Mouse (Mus musculus): ENCODE results near the gene Stx2. TPM values are rescaled to one million over a fixed set of nuclear protein-coding genes. Genes with fewer than 3 reads are reported as not detected.
"Not testable (repeated sequence)": the region's sequence is repeated elsewhere in the genome, so short reads cannot be mapped to it uniquely, and the experiment has no call there.

Stx2 gene
- polyA plus RNA-seq, 1 experiment from 2014 or later = 33.0 TPM

DNA sequence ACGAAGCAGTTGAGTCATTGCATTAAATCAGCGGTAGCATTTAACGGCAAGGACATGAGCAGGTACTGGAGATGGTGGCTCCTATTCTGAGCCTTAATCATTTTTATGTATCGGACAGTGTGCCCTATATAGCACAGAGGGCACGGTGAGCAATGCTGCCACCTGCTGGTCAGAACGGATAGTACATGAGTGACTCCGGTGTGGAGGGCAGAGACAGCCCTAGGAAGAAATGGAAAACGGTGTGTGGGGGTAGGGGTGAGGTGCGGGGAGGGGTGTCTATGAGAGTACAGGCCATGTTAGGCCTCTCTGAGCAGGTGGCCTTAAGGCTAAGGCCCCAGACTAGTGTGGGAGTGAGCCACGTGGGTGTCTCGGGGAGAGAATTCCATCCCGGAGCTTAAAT, 26.8 kb downstream of the Stx2 start:
- Histone ChIP-seq H3K4me2 (ENCODE audit: low read length) (no peak overlapping the region), H3K27ac (no peak overlapping the region), H3K9me3 (replicated peaks; ENCODE audit: low read length) (no peaks in the 10 kb centered on the region), H3K4me3 (replicated peaks; ENCODE audit: low read depth, low read length) (no peak overlapping the region), H3K36me3 (ENCODE audit: insufficient read depth, low read length) (peaks cover 12% of the 10 kb centered on the region; the same call in 1 of the 2 replicates), H3K4me1 (replicated peaks; ENCODE audit: insufficient read depth, low read length) (no peaks in the 10 kb centered on the region), H3K27me3 (ENCODE audit: insufficient read depth, low read length) (no peaks in the 10 kb centered on the region), H3K9ac (ENCODE audit: low read depth, low read length) (no peak overlapping the region)
- TF ChIP-seq CTCF (IDR thresholded peaks at IDR 0.05; ENCODE audit: low read depth) = peak; percentile 84
- WGBS = 16% methylated on average over 12 of the region's 12 CpGs
- ATAC-seq (replicated peaks; ENCODE audit: low FRiP score, low read depth) (peak; percentile 69; the same call in 1 of the 2 replicates), DNase-seq (ENCODE audit: low spot score) (peak; percentile 61)

GRCm38 (mm10) chr5:128980857-128981256, 27.5 kb downstream of the Stx2 start:
- Histone ChIP-seq H3K4me2 (ENCODE audit: low read length) (no peak overlapping the region), H3K9me3 (replicated peaks; ENCODE audit: low read length) (no peaks in the 10 kb centered on the region), H3K27me3 (ENCODE audit: insufficient read depth, low read length) (no peaks in the 10 kb centered on the region), H3K4me1 (replicated peaks; ENCODE audit: insufficient read depth, low read length) (no peaks in the 10 kb centered on the region), H3K4me3 (replicated peaks; ENCODE audit: low read depth, low read length) (no peak overlapping the region), H3K36me3 (ENCODE audit: insufficient read depth, low read length) (peaks cover 9% of the 10 kb centered on the region; the same call in 1 of the 2 replicates), H3K27ac (no peak overlapping the region), H3K9ac (ENCODE audit: low read depth, low read length) (no peak overlapping the region)
- no peak for DNase-seq (ENCODE audit: low spot score)
- 70% methylated on average over 7 of the region's 7 CpGs for WGBS
- no peak for TF ChIP-seq CTCF (IDR thresholded peaks at IDR 0.05; ENCODE audit: low read depth)
- ATAC-seq (replicated peaks; ENCODE audit: low FRiP score, low read depth) = no peak

GRCm38 (mm10) chr5:128978957-128979356, 29.4 kb downstream of the Stx2 start:
- DNase-seq (ENCODE audit: low spot score) (no peak), ATAC-seq (replicated peaks; ENCODE audit: low FRiP score, low read depth) (no peak)
- WGBS = 96% methylated on average over 7 of the region's 7 CpGs
- no peaks in the 10 kb centered on the region for H3K36me3 ChIP-seq (ENCODE audit: insufficient read depth, low read length)
- TF ChIP-seq CTCF (IDR thresholded peaks at IDR 0.05; ENCODE audit: low read depth) = 0 out of 2 replicates have a peak, but pooled peaks have one; percentile 5
- no peak overlapping the region for H3K4me2 ChIP-seq (ENCODE audit: low read length)
- no peaks in the 10 kb centered on the region for H3K4me1 ChIP-seq (replicated peaks; ENCODE audit: insufficient read depth, low read length)
- H3K9ac ChIP-seq (ENCODE audit: low read depth, low read length) = no peak overlapping the region
- H3K9me3 ChIP-seq (replicated peaks; ENCODE audit: low read length) = no peaks in the 10 kb centered on the region
- H3K27me3 ChIP-seq (ENCODE audit: insufficient read depth, low read length) = no peaks in the 10 kb centered on the region
- no peak overlapping the region for H3K27ac ChIP-seq
- H3K4me3 ChIP-seq (replicated peaks; ENCODE audit: low read depth, low read length) = no peak overlapping the region

- H3K36me3 ChIP-seq (ENCODE audit: insufficient read depth, low read length); DNase-seq (ENCODE audit: low spot score); H3K4me3 ChIP-seq (replicated peaks; ENCODE audit: low read depth, low read length); H3K4me1 ChIP-seq (replicated peaks; ENCODE audit: insufficient read depth, low read length); H3K9me3 ChIP-seq (replicated peaks; ENCODE audit: low read length); H3K9ac ChIP-seq (ENCODE audit: low read depth, low read length); H3K27ac ChIP-seq; H3K4me2 ChIP-seq (ENCODE audit: low read length); ATAC-seq (replicated peaks; ENCODE audit: low FRiP score, low read depth); H3K27me3 ChIP-seq (ENCODE audit: insufficient read depth, low read length): not testable (repeated sequence)
- WGBS = 79% methylated on average over 1 of the region's 1 CpGs
These were observed 30.9 kb downstream of the Stx2 start for GRCm38 (mm10) chr5:128977466-128977865.

GRCm38 (mm10) chr5:128976266-128976665, 32.1 kb downstream of the Stx2 start:
- peak; percentile 71 for TF ChIP-seq CTCF (IDR thresholded peaks at IDR 0.05; ENCODE audit: low read depth)
- no peaks in the 10 kb centered on the region for H3K9me3 ChIP-seq (replicated peaks; ENCODE audit: low read length)
- no peaks in the 10 kb centered on the region for H3K27me3 ChIP-seq (ENCODE audit: insufficient read depth, low read length)
- no peak; the same call in 1 of the 2 replicates for ATAC-seq (replicated peaks; ENCODE audit: low FRiP score, low read depth)
- DNase-seq (ENCODE audit: low spot score) = peak; percentile 64
- no peaks in the 10 kb centered on the region for H3K4me1 ChIP-seq (replicated peaks; ENCODE audit: insufficient read depth, low read length)
- H3K4me3 ChIP-seq (replicated peaks; ENCODE audit: low read depth, low read length) = no peak overlapping the region
- H3K4me2 ChIP-seq (ENCODE audit: low read length) = no peak overlapping the region
- H3K36me3 ChIP-seq (ENCODE audit: insufficient read depth, low read length) = no peaks in the 10 kb centered on the region
- no peak overlapping the region for H3K27ac ChIP-seq
- H3K9ac ChIP-seq (ENCODE audit: low read depth, low read length) = no peak overlapping the region
- WGBS = 30% methylated on average over 4 of the region's 4 CpGs

GRCm38 (mm10) chr5:128971298-128971697, 37.1 kb downstream of the Stx2 start:
- H3K4me1 ChIP-seq (replicated peaks; ENCODE audit: insufficient read depth, low read length) = no peaks in the 10 kb centered on the region
- H3K27ac ChIP-seq = no peak overlapping the region
- DNase-seq (ENCODE audit: low spot score) = peak; percentile 64
- no peaks in the 10 kb centered on the region for H3K36me3 ChIP-seq (ENCODE audit: insufficient read depth, low read length)
- no peak overlapping the region for H3K9ac ChIP-seq (ENCODE audit: low read depth, low read length)
- H3K4me3 ChIP-seq (replicated peaks; ENCODE audit: low read depth, low read length) = no peak overlapping the region
- peak; percentile 79 for TF ChIP-seq CTCF (IDR thresholded peaks at IDR 0.05; ENCODE audit: low read depth)
- no peak for ATAC-seq (replicated peaks; ENCODE audit: low FRiP score, low read depth)
- no peaks in the 10 kb centered on the region for H3K9me3 ChIP-seq (replicated peaks; ENCODE audit: low read length)
- no peaks in the 10 kb centered on the region for H3K27me3 ChIP-seq (ENCODE audit: insufficient read depth, low read length)
- WGBS = 19% methylated on average over 14 of the region's 14 CpGs
- no peak overlapping the region for H3K4me2 ChIP-seq (ENCODE audit: low read length)

DNA sequence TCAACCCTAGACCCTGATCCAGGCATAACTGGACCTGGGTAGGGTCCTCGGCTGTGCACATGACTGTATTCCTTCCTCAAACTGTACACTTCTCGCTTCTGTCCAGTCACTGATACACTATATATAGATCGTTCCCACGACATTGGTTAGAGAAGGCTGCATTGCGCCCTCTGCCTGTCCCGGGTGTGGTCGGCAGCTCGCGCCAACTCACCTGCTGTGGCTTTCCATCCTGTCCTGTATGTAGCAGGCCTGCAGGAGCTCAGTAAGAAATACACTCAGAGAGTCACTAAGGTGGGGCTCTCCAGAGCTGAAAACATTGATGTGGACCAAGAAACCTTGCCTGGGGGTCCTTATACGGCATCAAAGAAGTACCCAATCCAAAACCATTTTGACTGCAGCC, 37.5 kb downstream of the Stx2 start:
- Histone ChIP-seq H3K9me3 (replicated peaks; ENCODE audit: low read length) (no peaks in the 10 kb centered on the region), H3K27me3 (ENCODE audit: insufficient read depth, low read length) (no peaks in the 10 kb centered on the region), H3K9ac (ENCODE audit: low read depth, low read length) (no peak overlapping the region), H3K4me3 (replicated peaks; ENCODE audit: low read depth, low read length) (no peak overlapping the region), H3K4me1 (replicated peaks; ENCODE audit: insufficient read depth, low read length) (no peaks in the 10 kb centered on the region), H3K36me3 (ENCODE audit: insufficient read depth, low read length) (no peaks in the 10 kb centered on the region), H3K27ac (no peak overlapping the region), H3K4me2 (ENCODE audit: low read length) (no peak overlapping the region)
- 76% methylated on average over 10 of the region's 10 CpGs for WGBS
- TF ChIP-seq CTCF (IDR thresholded peaks at IDR 0.05; ENCODE audit: low read depth) = no peak
- DNase-seq (ENCODE audit: low spot score) (no peak), ATAC-seq (replicated peaks; ENCODE audit: low FRiP score, low read depth) (no peak)
